Mouse (Mus musculus) MEL (cell line): ENCODE results near the gene Cavin4. TPM values are rescaled to one million over a fixed set of nuclear protein-coding genes. Genes with fewer than 3 reads are reported as not detected.

Source experiments
- DNase-seq: peaks from one replicate; pipeline ENCODE4 v3.0.0; 2011; ENCODE audit warnings: low read depth, low spot score
- H3K27ac ChIP-seq: 2 replicates; pipeline ENCODE4 v1.5.1; 2012; ENCODE audit warnings: low read depth, mild to moderate bottlenecking, control low read depth, low read length, moderate library complexity; ENCODE audit not compliant: control insufficient read depth
- H3K27me3 ChIP-seq, 2 experiments: fragments of 150-350 bp in 1 of 2; sonication (generic) in 1 of 2; 2 replicates each; pipeline ENCODE4 v1.6.1; 2012; ENCODE audit warnings: low read length in 2 of 2, mild to moderate bottlenecking in 2 of 2, improper control_type of control experiment in 1 of 2, moderate library complexity in 1 of 2; ENCODE audit not compliant: insufficient read depth in 2 of 2, control insufficient read depth in 1 of 2
- H3K36me3 ChIP-seq, 2 experiments: 2 replicates each; pipeline ENCODE4 v1.6.1; 2012 to 2014; ENCODE audit warnings: low read length in 2 of 2, improper control_type of control experiment in 1 of 2, inconsistent platforms in 1 of 2, mild to moderate bottlenecking in 1 of 2; ENCODE audit not compliant: insufficient read depth in 2 of 2, control insufficient read depth in 1 of 2
- H3K4me1 ChIP-seq, 2 experiments: fragments of 150-350 bp in 1 of 2; sonication (generic) in 1 of 2; 2 replicates each; pipeline ENCODE4 v1.6.1; 2012; ENCODE audit warnings: low read length in 2 of 2, improper control_type of control experiment in 1 of 2, mild to moderate bottlenecking in 1 of 2; ENCODE audit not compliant: insufficient read depth in 2 of 2, control insufficient read depth in 1 of 2
- H3K4me3 ChIP-seq, 2 experiments: fragments of 150-350 bp in 1 of 2; sonication (generic) in 1 of 2; 2 replicates each; pipeline ENCODE4 v1.5.1; 2012; ENCODE audit warnings: low read depth in 2 of 2, low read length in 2 of 2, mild to moderate bottlenecking in 2 of 2, moderate library complexity in 2 of 2, control low read depth in 1 of 2, improper control_type of control experiment in 1 of 2; ENCODE audit not compliant: control insufficient read depth in 1 of 2, insufficient read depth in 1 of 2
- H3K79me2 ChIP-seq: 2 replicates; pipeline ENCODE4 v1.6.1; 2012; ENCODE audit warnings: mild to moderate bottlenecking, low read length, moderate library complexity; ENCODE audit not compliant: control insufficient read depth, poor library complexity, insufficient read depth
- H3K9ac ChIP-seq: 2 replicates; pipeline ENCODE4 v1.6.1; 2012; ENCODE audit warnings: low read depth, mild to moderate bottlenecking, control low read depth, low read length, moderate library complexity; ENCODE audit not compliant: control insufficient read depth, poor library complexity, severe bottlenecking
- H3K9me3 ChIP-seq: fragments of 150-350 bp; sonication (generic); replicated peaks from 2 replicates; pipeline ENCODE4 v1.6.1; 2012; ENCODE audit warnings: mild to moderate bottlenecking, low read length, improper control_type of control experiment, moderate library complexity; ENCODE audit not compliant: insufficient read depth
- BHLHE40 ChIP-seq: IDR thresholded peaks from 2 replicates; pipeline ENCODE4 v1.6.1; 2012; ENCODE audit warnings: low read depth, mild to moderate bottlenecking, inconsistent platforms, low read length, improper control_type of control experiment, borderline replicate concordance
- CHD2 ChIP-seq: IDR thresholded peaks from 2 replicates; pipeline ENCODE4 v1.6.1; 2011; ENCODE audit warnings: low read length, improper control_type of control experiment
- E2F4 ChIP-seq: IDR thresholded peaks from 2 replicates; pipeline ENCODE4 v1.6.1; 2011; ENCODE audit warnings: low read depth, low read length, improper control_type of control experiment, borderline replicate concordance
- ELF1 ChIP-seq: IDR thresholded peaks from 2 replicates; pipeline ENCODE4 v1.6.1; 2014; ENCODE audit warnings: low read depth, mild to moderate bottlenecking, inconsistent platforms, low read length, improper control_type of control experiment, moderate library complexity
- EP300 ChIP-seq, 2 experiments: IDR thresholded peaks; 2 replicates each; pipeline ENCODE4 v1.6.1; 2011; ENCODE audit warnings: improper control_type of control experiment in 2 of 2, low read length in 2 of 2, low read depth in 1 of 2, mild to moderate bottlenecking in 1 of 2
- ETS1 ChIP-seq: IDR thresholded peaks from 2 replicates; pipeline ENCODE4 v1.6.1; 2012; ENCODE audit warnings: low read depth, mild to moderate bottlenecking, inconsistent platforms, low read length, improper control_type of control experiment, moderate library complexity
- HCFC1 ChIP-seq: IDR thresholded peaks from 2 replicates; pipeline ENCODE4 v1.6.1; 2012; ENCODE audit warnings: low read depth, mild to moderate bottlenecking, inconsistent platforms, low read length, improper control_type of control experiment, moderate library complexity
- MAZ ChIP-seq: IDR thresholded peaks from 2 replicates; pipeline ENCODE4 v1.6.1; 2012; ENCODE audit warnings: low read depth, mild to moderate bottlenecking, inconsistent platforms, low read length, improper control_type of control experiment
- MXI1 ChIP-seq: IDR thresholded peaks from 2 replicates; pipeline ENCODE4 v1.6.1; 2011; ENCODE audit warnings: mild to moderate bottlenecking, low read depth, low read length, improper control_type of control experiment
- MYC ChIP-seq: IDR thresholded peaks from 2 replicates; pipeline ENCODE4 v1.6.1; 2011; ENCODE audit warnings: low read depth, mild to moderate bottlenecking, low read length, improper control_type of control experiment, moderate library complexity
- NELFE ChIP-seq: IDR thresholded peaks from 2 replicates; pipeline ENCODE4 v1.6.1; 2011; ENCODE audit warnings: low read depth, low read length, improper control_type of control experiment
- NRF1 ChIP-seq: IDR thresholded peaks from 2 replicates; pipeline ENCODE4 v1.6.1; 2014; ENCODE audit warnings: low read depth, mild to moderate bottlenecking, inconsistent platforms, low read length, improper control_type of control experiment, moderate library complexity; ENCODE audit not compliant: poor library complexity, insufficient read depth, severe bottlenecking
- POLR2A ChIP-seq, 2 experiments: IDR thresholded peaks; 2 replicates each; pipeline ENCODE4 v1.6.1; 2011 to 2012; ENCODE audit warnings: low read length in 2 of 2, mild to moderate bottlenecking in 2 of 2, control low read depth in 1 of 2, improper control_type of control experiment in 1 of 2, low read depth in 1 of 2, moderate library complexity in 1 of 2; ENCODE audit not compliant: control insufficient read depth in 1 of 2, insufficient read depth in 1 of 2, poor library complexity in 1 of 2
- POLR2AphosphoS2 ChIP-seq: IDR thresholded peaks from 2 replicates; pipeline ENCODE4 v1.6.1; 2011; ENCODE audit warnings: low read length, improper control_type of control experiment
- RAD21 ChIP-seq: IDR thresholded peaks from 2 replicates; pipeline ENCODE4 v1.6.1; 2011; ENCODE audit warnings: mild to moderate bottlenecking, low read depth, low read length, improper control_type of control experiment
- RCOR1 ChIP-seq: IDR thresholded peaks from 2 replicates; pipeline ENCODE4 v1.6.1; 2012; ENCODE audit warnings: low read depth, mild to moderate bottlenecking, inconsistent platforms, low read length, improper control_type of control experiment
- SMC3 ChIP-seq: IDR thresholded peaks from 2 replicates; pipeline ENCODE4 v1.6.1; 2011; ENCODE audit warnings: low read depth, low read length, improper control_type of control experiment
- TAL1 ChIP-seq: IDR thresholded peaks from 2 replicates; pipeline ENCODE4 v1.6.1; 2012; ENCODE audit warnings: mild to moderate bottlenecking, inconsistent platforms, low read length, moderate library complexity, mixed read lengths
- UBTF ChIP-seq: IDR thresholded peaks from 2 replicates; pipeline ENCODE4 v1.6.1; 2012; ENCODE audit warnings: low read depth, mild to moderate bottlenecking, inconsistent platforms, low read length, improper control_type of control experiment, moderate library complexity, borderline replicate concordance; ENCODE audit not compliant: insufficient read depth
- USF1 ChIP-seq: IDR thresholded peaks from 2 replicates; pipeline ENCODE4 v1.6.1; 2014; ENCODE audit warnings: low read depth, mild to moderate bottlenecking, inconsistent platforms, low read length, improper control_type of control experiment, moderate library complexity
- ZC3H11A ChIP-seq: IDR thresholded peaks from 2 replicates; pipeline ENCODE4 v1.6.1; 2012; ENCODE audit warnings: low read depth, mild to moderate bottlenecking, inconsistent platforms, low read length, improper control_type of control experiment
- ZKSCAN1 ChIP-seq: IDR thresholded peaks from 2 replicates; pipeline ENCODE4 v1.6.1; 2012; ENCODE audit warnings: low read depth, mild to moderate bottlenecking, inconsistent platforms, low read length, improper control_type of control experiment, moderate library complexity
- ZMIZ1 ChIP-seq: IDR thresholded peaks from 2 replicates; pipeline ENCODE4 v1.6.1; 2012; ENCODE audit warnings: low read depth, mild to moderate bottlenecking, inconsistent platforms, low read length, improper control_type of control experiment, moderate library complexity
- ZNF384 ChIP-seq: IDR thresholded peaks from 2 replicates; pipeline ENCODE4 v1.6.1; 2012; ENCODE audit warnings: low read depth, mild to moderate bottlenecking, inconsistent platforms, low read length, improper control_type of control experiment
- polyA plus RNA-seq, 2 experiments: library from polyadenylated mRNA; stranded (reverse) in 1 of 2; unstranded in 1 of 2; fragments of >175 nt in 1 of 2; fragments of >200 nt in 1 of 2; gene quantifications; 2 replicates each; pipeline versions ENCODE4 v1.2.1 to v1.2.4; 2012; ENCODE audit warnings: low replicate concordance in 2 of 2, low read depth in 1 of 2; ENCODE audit not compliant: insufficient read length in 2 of 2, insufficient read depth in 1 of 2, missing spikeins in 1 of 2
- total RNA-seq: library from RNA; depleted of rRNA; stranded (reverse); fragments of 300-350 nt; gene quantifications from 2 replicates; pipeline ENCODE4 v1.2.3, GENCODE M21; 2012

The Cavin4 gene
- total and polyA plus RNA-seq, 3 experiments = not detected

GRCm38 (mm10) chr4:48672915-48673314 is 9.6 kb downstream of the Cavin4 start:
- no peak for TF ChIP-seq USF1
- no peak for TF ChIP-seq POLR2A (IDR thresholded peaks at IDR 0.05; ENCODE audit: control insufficient read depth in 1 of 2, insufficient read depth in 1 of 2, low read depth in 1 of 2, low read length in 2 of 2, poor library complexity in 1 of 2)
- TF ChIP-seq HCFC1 = no peak
- no peak for TF ChIP-seq ZNF384
- TF ChIP-seq RCOR1 = no peak
- TF ChIP-seq SMC3 = no peak
- TF ChIP-seq CHD2 = no peak
- TF ChIP-seq NRF1 = no peak
- H3K27ac ChIP-seq = no peak overlapping the region
- no peak overlapping the region for H3K4me3 ChIP-seq
- H3K4me1 ChIP-seq = no peaks in the 10 kb centered on the region
- H3K9me3 ChIP-seq = no peaks in the 10 kb centered on the region
- no peak for DNase-seq
- no peak overlapping the region for H3K9ac ChIP-seq
- H3K36me3 ChIP-seq = no peaks in the 10 kb centered on the region
- no peaks in the 10 kb centered on the region for H3K27me3 ChIP-seq
- no peaks in the 10 kb centered on the region for H3K79me2 ChIP-seq

GRCm38 (mm10) chr4:48674412-48674811 is 11.1 kb downstream of the Cavin4 start:
- H3K9me3 ChIP-seq = no peaks in the 10 kb centered on the region

More at GRCm38 (mm10) chr4:48674412-48674811, 11.1 kb downstream of the Cavin4 start:
- Histone ChIP-seq H3K4me1 (no peaks in the 10 kb centered on the region), H3K79me2 (no peaks in the 10 kb centered on the region), H3K4me3 (no peak overlapping the region), H3K27ac (no peak overlapping the region), H3K36me3 (no peaks in the 10 kb centered on the region)
- TF ChIP-seq MAZ = no peak
- TF ChIP-seq POLR2AphosphoS2 = no peak
- TF ChIP-seq E2F4 = no peak
- no peak for TF ChIP-seq ZC3H11A
- no peak for TF ChIP-seq MYC
- no peak for TF ChIP-seq RAD21
- no peak for TF ChIP-seq ELF1
- no peak for TF ChIP-seq MXI1
- no peak for TF ChIP-seq ZNF384
- TF ChIP-seq SMC3 = no peak
- TF ChIP-seq EP300 (IDR thresholded peaks at IDR 0.05; ENCODE audit: low read depth in 1 of 2, low read length in 2 of 2) = no peak
- no peak for TF ChIP-seq ZKSCAN1
- TF ChIP-seq ZMIZ1 = no peak
- TF ChIP-seq TAL1 = no peak
- no peak for TF ChIP-seq HCFC1
- TF ChIP-seq NELFE = no peak
- TF ChIP-seq ETS1 = no peak
- no peak for TF ChIP-seq UBTF
- TF ChIP-seq BHLHE40 = no peak
- TF ChIP-seq, all 39 proteins: peak for 0
- H3K27me3 ChIP-seq = no peaks in the 10 kb centered on the region
- H3K9ac ChIP-seq = no peak overlapping the region
- DNase-seq = no peak
